Mouse (Mus musculus): ENCODE data around the gene Cpz. TPM values are rescaled to one million over a fixed set of nuclear protein-coding genes. Genes with fewer than 3 reads are reported as not detected.
A peak's percentile ranks its signal among the peaks of the same experiment; 100 is the strongest.

Gene Cpz
- polyA plus RNA-seq, 1 experiment from 2014 or later = 1.2 TPM

GRCm38 (mm10) chr5:35457364-35457763, 68.1 kb downstream of the Cpz start:
- no peak overlapping the region for H3K27ac ChIP-seq (ENCODE audit: low read length)
- H3K4me1 ChIP-seq (replicated peaks; ENCODE audit: control insufficient read depth, insufficient read depth, low read length) = peaks cover 21% of the 10 kb centered on the region
- WGBS = 90% methylated on average over 7 of the region's 7 CpGs
- ATAC-seq = no peak
- H3K9ac ChIP-seq (replicated peaks; ENCODE audit: low read depth, low read length) = no peak overlapping the region
- no peak overlapping the region for H3K4me2 ChIP-seq (ENCODE audit: low read length)
- H3K36me3 ChIP-seq (ENCODE audit: control insufficient read depth, insufficient read depth) = no peaks in the 10 kb centered on the region
- no peak overlapping the region for H3K4me3 ChIP-seq (replicated peaks; ENCODE audit: low read length)
- H3K9me3 ChIP-seq (ENCODE audit: control insufficient read depth, low read length) = no peaks in the 10 kb centered on the region
- no peaks in the 10 kb centered on the region for H3K27me3 ChIP-seq (replicated peaks; ENCODE audit: control insufficient read depth, insufficient read depth, low read length)

DNA sequence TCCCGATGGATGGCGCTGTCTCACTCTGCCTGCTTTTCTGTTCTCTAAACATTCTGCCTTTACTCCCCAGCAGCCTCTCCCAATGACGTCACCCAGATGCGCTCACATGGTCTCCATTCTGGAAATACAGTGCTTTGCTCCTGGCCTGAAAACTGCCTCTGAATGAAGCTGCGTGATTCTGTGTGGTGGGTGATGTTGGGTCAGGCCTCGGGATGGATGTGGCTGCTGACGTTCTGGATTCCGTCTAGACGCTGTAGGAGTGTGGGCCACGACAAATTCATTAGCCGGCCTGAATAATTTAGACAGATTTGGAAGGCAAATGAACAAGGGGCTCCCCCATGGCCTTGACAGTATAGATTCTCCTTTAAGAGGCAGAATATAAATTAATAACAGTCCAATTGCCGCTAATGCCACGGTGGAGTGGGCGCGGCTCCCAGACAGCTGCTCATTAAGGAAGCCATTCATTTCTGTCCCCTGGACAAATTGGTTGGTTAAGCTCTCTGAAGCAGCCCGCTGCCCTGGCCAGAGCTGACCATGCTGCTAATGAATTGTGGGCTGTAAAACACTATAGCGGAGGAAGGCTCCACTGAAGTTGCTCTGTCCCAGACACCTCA, 71.2 kb downstream of the Cpz start:
- Histone ChIP-seq H3K4me3 (replicated peaks; ENCODE audit: low read length) (peak overlapping the region; percentile 13), H3K27ac (ENCODE audit: low read length) (peak overlapping the region; percentile 24; the same call in 1 of the 2 replicates), H3K9me3 (ENCODE audit: control insufficient read depth, low read length) (no peaks in the 10 kb centered on the region), H3K9ac (replicated peaks; ENCODE audit: low read depth, low read length) (peak overlapping the region; percentile 31), H3K36me3 (ENCODE audit: control insufficient read depth, insufficient read depth) (no peaks in the 10 kb centered on the region), H3K27me3 (replicated peaks; ENCODE audit: control insufficient read depth, insufficient read depth, low read length) (no peaks in the 10 kb centered on the region), H3K4me1 (replicated peaks; ENCODE audit: control insufficient read depth, insufficient read depth, low read length) (peaks cover 23% of the 10 kb centered on the region), H3K4me2 (ENCODE audit: low read length) (peak overlapping the region; percentile 42)
- peak; percentile 85 for ATAC-seq
- 6% methylated on average over 17 of the region's 17 CpGs for WGBS

Other genes with a start within 250 kb of the Cpz start
- 0.65 and 0.71 TPM in 2 replicates for gene Adra2c, start 247.4 kb downstream of the Cpz start, polyA plus RNA-seq (2015; fragmentation: Nextera tagmentation; extraction: Ambion mirVana)
- not detected in 2 replicates for gene Hmx1, start 136.6 kb downstream of the Cpz start, polyA plus RNA-seq (2015; fragmentation: Nextera tagmentation; extraction: Ambion mirVana)
- 9.1 and 9.3 TPM in 2 replicates for gene Trmt44, start 49.4 kb upstream of the Cpz start, polyA plus RNA-seq (2015; fragmentation: Nextera tagmentation; extraction: Ambion mirVana)
- 13.0 and 15.9 TPM in 2 replicates for gene Acox3, start 57.3 kb upstream of the Cpz start, polyA plus RNA-seq (2015; fragmentation: Nextera tagmentation; extraction: Ambion mirVana)
- gene Htra3, start 154.1 kb upstream of the Cpz start, polyA plus RNA-seq (2015; fragmentation: Nextera tagmentation; extraction: Ambion mirVana) = 11.3 and 11.8 TPM in 2 replicates
- gene Sh3tc1, start 214.3 kb upstream of the Cpz start, polyA plus RNA-seq (2015; fragmentation: Nextera tagmentation; extraction: Ambion mirVana) = 2.3 and 2.8 TPM in 2 replicates
- gene Ablim2, start 232.2 kb upstream of the Cpz start, polyA plus RNA-seq (2015; fragmentation: Nextera tagmentation; extraction: Ambion mirVana) = 9.4 and 16.3 TPM in 2 replicates